Mouse (Mus musculus) right cerebral cortex, postnatal 10 days (tissue): Measurements from ENCODE around the gene Plcl2.

Experiments
- DNase-seq, 2 experiments: peaks; one replicate each; pipeline ENCODE4 v3.0.0; 2021; ENCODE audit warnings: low spot score in 2 of 2

Gene Plcl2

GRCm38 (mm10) chr17:50509251-50510104 is at the start of gene Plcl2:
Gene Plcl2, plus strand, starts transcription at chr17:50509403.
- peak; percentile 63 to 68 for DNase-seq

GRCm38 (mm10) chr17:50460301-50460700 is 48.9 kb upstream of the Plcl2 start:
- peak in 1 of 2 experiments; percentile 38 for DNase-seq

- no peak for DNase-seq
These were observed 41.8 kb upstream of the Plcl2 start for GRCm38 (mm10) chr17:50467438-50467837.

GRCm38 (mm10) chr17:50469126-50469525 is 40.1 kb upstream of the Plcl2 start:
- no peak for DNase-seq

- DNase-seq, result peak; percentile 65 to 71
These were observed 39.4 kb upstream of the Plcl2 start for GRCm38 (mm10) chr17:50469543-50470431.

- DNase-seq, result peak; percentile 32 to 56
These were observed 38.6 kb upstream of the Plcl2 start for GRCm38 (mm10) chr17:50470432-50471078.

- DNase-seq, result peak in 1 of 2 experiments; percentile 38
These were observed 38.0 kb upstream of the Plcl2 start for GRCm38 (mm10) chr17:50471230-50471629.

- no peak for DNase-seq
These were observed 31.9 kb upstream of the Plcl2 start for GRCm38 (mm10) chr17:50477277-50477676.

GRCm38 (mm10) chr17:50480867-50481266 is 28.3 kb upstream of the Plcl2 start:
- no peak for DNase-seq

GRCm38 (mm10) chr17:50483700-50484099 is 25.5 kb upstream of the Plcl2 start:
- DNase-seq, result no peak

GRCm38 (mm10) chr17:50484981-50485380 is 24.2 kb upstream of the Plcl2 start:
- DNase-seq, result no peak

GRCm38 (mm10) chr17:50487058-50487618 is 22.1 kb upstream of the Plcl2 start:
- DNase-seq, result no peak

GRCm38 (mm10) chr17:50487670-50488069 is 21.5 kb upstream of the Plcl2 start:
- no peak for DNase-seq

- DNase-seq, result no peak
These were observed 20.8 kb upstream of the Plcl2 start for GRCm38 (mm10) chr17:50488406-50488805.

GRCm38 (mm10) chr17:50488895-50489294 is 20.3 kb upstream of the Plcl2 start:
- DNase-seq, result no peak

GRCm38 (mm10) chr17:50490644-50491430 is 18.4 kb upstream of the Plcl2 start:
- no peak for DNase-seq

GRCm38 (mm10) chr17:50491496-50491895 is 17.7 kb upstream of the Plcl2 start:
- no peak for DNase-seq

GRCm38 (mm10) chr17:50495216-50495889 is 13.8 kb upstream of the Plcl2 start:
- no peak for DNase-seq

- DNase-seq, result no peak
These were observed 11.0 kb upstream of the Plcl2 start for GRCm38 (mm10) chr17:50498062-50498697.
